Mouse (Mus musculus) embryo, embryonic 11.5 days (tissue): ENCODE data around the gene Zic2.
"Not testable (repeated sequence)": the region's sequence is repeated elsewhere in the genome, so short reads cannot be mapped to it uniquely, and the experiment has no call there.

Experiments
- DNase-seq: peaks from one replicate; pipeline ENCODE4 v3.0.0-alpha.2; 2012; ENCODE audit warnings: low read depth, low spot score

Gene Zic2

GRCm38 (mm10) chr14:122474891-122475556 is at the start of gene Zic2:
Zic2 (plus strand) TSS chr14:122475435.
- no peak for DNase-seq

- no peak for DNase-seq
Observed at GRCm38 (mm10) chr14:122426529-122427203, 48.6 kb upstream of the Zic2 start.

- no peak for DNase-seq
Observed at GRCm38 (mm10) chr14:122427204-122427560, 48.1 kb upstream of the Zic2 start.

- DNase-seq: no peak
Observed at GRCm38 (mm10) chr14:122427654-122428053, 47.6 kb upstream of the Zic2 start.

GRCm38 (mm10) chr14:122432558-122432957 is 42.7 kb upstream of the Zic2 start:
- DNase-seq: no peak

- DNase-seq: no peak
Observed at GRCm38 (mm10) chr14:122434039-122434438, 41.2 kb upstream of the Zic2 start.

- DNase-seq: no peak
Observed at GRCm38 (mm10) chr14:122436850-122437249, 38.4 kb upstream of the Zic2 start.

- DNase-seq: no peak
Observed at GRCm38 (mm10) chr14:122449601-122450495, 25.4 kb upstream of the Zic2 start.

- no peak for DNase-seq
Observed at GRCm38 (mm10) chr14:122450496-122451382, 24.5 kb upstream of the Zic2 start, which contains the start of gene Gm5089. Gm5089 (minus strand) TSS chr14:122451115.

- DNase-seq: no peak
Observed at GRCm38 (mm10) chr14:122451551-122452145, 23.6 kb upstream of the Zic2 start.

- no peak for DNase-seq
Observed at GRCm38 (mm10) chr14:122452701-122453387, 22.4 kb upstream of the Zic2 start.

GRCm38 (mm10) chr14:122453388-122453995 is 21.7 kb upstream of the Zic2 start:
- DNase-seq: no peak

GRCm38 (mm10) chr14:122453996-122454738 is 21.1 kb upstream of the Zic2 start:
- DNase-seq: no peak

- DNase-seq: no peak
Observed at GRCm38 (mm10) chr14:122454901-122455561, 20.2 kb upstream of the Zic2 start.

- DNase-seq: no peak
Observed at GRCm38 (mm10) chr14:122455562-122455958, 19.7 kb upstream of the Zic2 start.

- DNase-seq: not testable (repeated sequence)
Observed at GRCm38 (mm10) chr14:122459332-122459731, 15.9 kb upstream of the Zic2 start.

GRCm38 (mm10) chr14:122459776-122460175 is 15.5 kb upstream of the Zic2 start:
- DNase-seq: no peak

- no peak for DNase-seq
Observed at GRCm38 (mm10) chr14:122460226-122460625, 15.0 kb upstream of the Zic2 start.

GRCm38 (mm10) chr14:122461500-122461899 is 13.7 kb upstream of the Zic2 start:
- DNase-seq: no peak
